Mouse (Mus musculus) layer of hippocampus, adult 18-20 months (tissue): ENCODE results near the gene Pde6h. TPM values are rescaled to one million over a fixed set of nuclear protein-coding genes. Genes with fewer than 3 reads are reported as not detected.

ENCODE experiments used
- DNase-seq, 2 experiments: peaks; one replicate each; pipeline ENCODE4 v3.0.0; 2022; ENCODE audit warnings: low spot score in 2 of 2
- total RNA-seq, 2 experiments: library from RNA; stranded (reverse); gene quantifications; 2 replicates each; pipeline ENCODE4 v1.2.3; 2021

Gene Pde6h
- total RNA-seq, 2 experiments from 2014 or later: 0.43 to 3.1 TPM

GRCm38 (mm10) chr6:136939326-136940187 lies 15.9 kb downstream of the Pde6h start:
- no peak for DNase-seq

- no peak for DNase-seq
Observed at GRCm38 (mm10) chr6:136940188-136940960, 16.7 kb downstream of the Pde6h start.

GRCm38 (mm10) chr6:136941051-136942021 lies 17.7 kb downstream of the Pde6h start, which contains the start of gene Arhgdib:
Gene Arhgdib (minus strand): TSS chr6:136941899.
- no peak for DNase-seq

GRCm38 (mm10) chr6:136942280-136942679 lies 18.6 kb downstream of the Pde6h start:
- DNase-seq: no peak

- no peak for DNase-seq
Observed at GRCm38 (mm10) chr6:136943392-136943791, 19.8 kb downstream of the Pde6h start.

- DNase-seq: no peak
Observed at GRCm38 (mm10) chr6:136944511-136944910, 20.9 kb downstream of the Pde6h start.

- no peak for DNase-seq
Observed at GRCm38 (mm10) chr6:136946241-136946640, 22.6 kb downstream of the Pde6h start.

- DNase-seq: peak in 1 of 2 experiments; percentile 41
Observed at GRCm38 (mm10) chr6:136946943-136947342, 23.3 kb downstream of the Pde6h start.

GRCm38 (mm10) chr6:136947716-136948115 lies 24.1 kb downstream of the Pde6h start:
- DNase-seq: no peak

- DNase-seq: no peak
Observed at GRCm38 (mm10) chr6:136950171-136950570, 26.5 kb downstream of the Pde6h start.

GRCm38 (mm10) chr6:136952930-136953329 lies 29.3 kb downstream of the Pde6h start:
- no peak for DNase-seq

GRCm38 (mm10) chr6:136954192-136954591 lies 30.6 kb downstream of the Pde6h start:
- no peak for DNase-seq

GRCm38 (mm10) chr6:136954715-136955114 lies 31.1 kb downstream of the Pde6h start:
- DNase-seq: no peak

GRCm38 (mm10) chr6:136955240-136955639 lies 31.6 kb downstream of the Pde6h start:
- no peak for DNase-seq

GRCm38 (mm10) chr6:136957062-136957461 lies 33.4 kb downstream of the Pde6h start:
- no peak for DNase-seq

GRCm38 (mm10) chr6:136959131-136959530 lies 35.5 kb downstream of the Pde6h start:
- DNase-seq: no peak

GRCm38 (mm10) chr6:136962957-136963356 lies 39.3 kb downstream of the Pde6h start:
- DNase-seq: no peak

- no peak for DNase-seq
Observed at GRCm38 (mm10) chr6:136964609-136965510, 41.2 kb downstream of the Pde6h start.

GRCm38 (mm10) chr6:136965912-136966311 lies 42.3 kb downstream of the Pde6h start:
- DNase-seq: peak in 1 of 2 experiments; percentile 49

- DNase-seq: no peak
Observed at GRCm38 (mm10) chr6:136967466-136967865, 43.8 kb downstream of the Pde6h start.
